Mouse (Mus musculus) embryonic facial prominence, embryonic 12.5 days (tissue): ENCODE data around the gene Rpl9-ps6. TPM values are rescaled to one million over a fixed set of nuclear protein-coding genes. Genes with fewer than 3 reads are reported as not detected.
"Not testable (repeated sequence)": the region's sequence is repeated elsewhere in the genome, so short reads cannot be mapped to it uniquely, and the experiment has no call there.

Source experiments
- ATAC-seq: fragments of 200-750 bp; cut with Nextera tagmentation; 2 replicates; pipeline ENCODE4 v1.8.0; 2017; ENCODE audit not compliant: insufficient number of reproducible peaks, insufficient read depth, low FRiP score, low TSS enrichment
- H3K27ac ChIP-seq: fragments of 300-500 bp; sonication (generic); 2 replicates; pipeline ENCODE4 v1.5.1; 2016; ENCODE audit warnings: mild to moderate bottlenecking
- H3K27me3 ChIP-seq: fragments of 300-500 bp; sonication (generic); 2 replicates; pipeline ENCODE4 v1.6.1; 2016; ENCODE audit warnings: mild to moderate bottlenecking, moderate library complexity
- H3K36me3 ChIP-seq: fragments of 300-500 bp; sonication (generic); 2 replicates; pipeline ENCODE4 v1.6.1; 2016; ENCODE audit warnings: mild to moderate bottlenecking
- H3K4me1 ChIP-seq: fragments of 300-500 bp; sonication (generic); 2 replicates; pipeline ENCODE4 v1.6.1; 2016
- H3K4me2 ChIP-seq: fragments of 300-500 bp; sonication (generic); replicated peaks from 2 replicates; pipeline ENCODE4 v1.6.1; 2016; ENCODE audit warnings: mild to moderate bottlenecking, moderate library complexity
- H3K4me3 ChIP-seq: fragments of 300-500 bp; sonication (generic); 2 replicates; pipeline ENCODE4 v1.5.1; 2016; ENCODE audit warnings: mild to moderate bottlenecking
- H3K9ac ChIP-seq: fragments of 300-500 bp; sonication (generic); 2 replicates; pipeline ENCODE4 v1.6.1; 2016; ENCODE audit warnings: mild to moderate bottlenecking, moderate library complexity
- H3K9me3 ChIP-seq: fragments of 300-500 bp; sonication (generic); 2 replicates; pipeline ENCODE4 v1.6.1; 2016; ENCODE audit warnings: mild to moderate bottlenecking, moderate library complexity
- WGBS: fragments of 180-500 bp; shearing (Covaris S2); methylation state at CpG from one replicate; pipeline ENCODE4 v1.1.7; 2016; 5-methylcytosine and 5-hydroxymethylcytosine counted together
- polyA plus RNA-seq: library from polyadenylated mRNA; unstranded; fragments of >200 nt; fragmentation: Nextera tagmentation; extraction: Ambion mirVana; gene quantifications from 2 replicates; pipeline ENCODE4 v1.2.1, GENCODE M21; 2016

The Rpl9-ps6 gene
- polyA plus RNA-seq, 1 experiment from 2014 or later: 82.6 TPM

GRCm38 (mm10) chr19:32480791-32481442 lies 14.5 kb upstream of the Rpl9-ps6 start:
- Histone ChIP-seq H3K27me3 (no peaks in the 10 kb centered on the region), H3K9me3 (no peaks in the 10 kb centered on the region), H3K4me2 (no peak overlapping the region), H3K36me3 (no peaks in the 10 kb centered on the region), H3K4me3 (no peak overlapping the region), H3K27ac (no peak overlapping the region), H3K4me1 (peaks cover 5% of the 10 kb centered on the region; the same call in 1 of the 2 replicates), H3K9ac (no peak overlapping the region)
- 83% methylated on average over 8 of the region's 8 CpGs for WGBS
- no peak for ATAC-seq

GRCm38 (mm10) chr19:32480255-32480654 lies 13.9 kb upstream of the Rpl9-ps6 start:
- ATAC-seq: no peak
- no peak overlapping the region for H3K27ac ChIP-seq
- peaks cover 5% of the 10 kb centered on the region; the same call in 1 of the 2 replicates for H3K4me1 ChIP-seq
- H3K9ac ChIP-seq: no peak overlapping the region
- no peaks in the 10 kb centered on the region for H3K27me3 ChIP-seq
- H3K4me2 ChIP-seq: no peak overlapping the region
- H3K36me3 ChIP-seq: no peaks in the 10 kb centered on the region
- H3K9me3 ChIP-seq: no peaks in the 10 kb centered on the region
- no peak overlapping the region for H3K4me3 ChIP-seq
- 86% methylated on average over 5 of the region's 5 CpGs for WGBS

GRCm38 (mm10) chr19:32476712-32477052 lies 10.3 kb upstream of the Rpl9-ps6 start:
- no peaks in the 10 kb centered on the region for H3K4me1 ChIP-seq
- no peaks in the 10 kb centered on the region for H3K27me3 ChIP-seq

GRCm38 (mm10) chr19:32476016-32476711 lies 9.8 kb upstream of the Rpl9-ps6 start:
- no peaks in the 10 kb centered on the region for H3K36me3 ChIP-seq
- H3K4me2 ChIP-seq: no peak overlapping the region
- H3K9ac ChIP-seq: no peak overlapping the region
- H3K27me3 ChIP-seq: no peaks in the 10 kb centered on the region
- ATAC-seq: no peak
- no peaks in the 10 kb centered on the region for H3K4me1 ChIP-seq
- H3K27ac ChIP-seq: no peak overlapping the region
- no peaks in the 10 kb centered on the region for H3K9me3 ChIP-seq
- WGBS: 80% methylated on average over 12 of the region's 12 CpGs
- H3K4me3 ChIP-seq: no peak overlapping the region

More at GRCm38 (mm10) chr19:32476712-32477052, 10.3 kb upstream of the Rpl9-ps6 start:
- WGBS: 83% methylated on average over 4 of the region's 4 CpGs
- Histone ChIP-seq H3K4me2 (no peak overlapping the region), H3K9me3 (no peaks in the 10 kb centered on the region), H3K27ac (no peak overlapping the region), H3K36me3 (no peaks in the 10 kb centered on the region), H3K4me3 (no peak overlapping the region), H3K9ac (no peak overlapping the region)
- no peak for ATAC-seq

GRCm38 (mm10) chr19:32470570-32471263 lies 4.3 kb upstream of the Rpl9-ps6 start:
- no peak overlapping the region for H3K27ac ChIP-seq
- no peaks in the 10 kb centered on the region for H3K9me3 ChIP-seq
- H3K4me2 ChIP-seq: no peak overlapping the region
- 86% methylated on average over 13 of the region's 13 CpGs for WGBS
- no peak overlapping the region for H3K9ac ChIP-seq
- ATAC-seq: peak; percentile 60; the same call in 1 of the 2 replicates
- no peak overlapping the region for H3K4me3 ChIP-seq
- H3K4me1 ChIP-seq: no peaks in the 10 kb centered on the region
- H3K36me3 ChIP-seq: no peaks in the 10 kb centered on the region
- H3K27me3 ChIP-seq: no peaks in the 10 kb centered on the region

GRCm38 (mm10) chr19:32470059-32470497 lies 3.7 kb upstream of the Rpl9-ps6 start:
- no peaks in the 10 kb centered on the region for H3K36me3 ChIP-seq
- H3K27me3 ChIP-seq: no peaks in the 10 kb centered on the region
- H3K9ac ChIP-seq: no peak overlapping the region
- H3K4me1 ChIP-seq: no peaks in the 10 kb centered on the region
- no peak overlapping the region for H3K27ac ChIP-seq
- ATAC-seq: no peak
- WGBS: 23% methylated on average over 6 of the region's 6 CpGs
- H3K4me2 ChIP-seq: no peak overlapping the region
- H3K9me3 ChIP-seq: no peaks in the 10 kb centered on the region
- no peak overlapping the region for H3K4me3 ChIP-seq

GRCm38 (mm10) chr19:32467325-32467724 lies 947 bp upstream of the Rpl9-ps6 start:
- Histone ChIP-seq H3K36me3 (no peaks in the 10 kb centered on the region), H3K9ac (no peak overlapping the region), H3K4me2 (no peak overlapping the region), H3K4me3 (no peak overlapping the region), H3K9me3 (no peaks in the 10 kb centered on the region), H3K4me1 (no peaks in the 10 kb centered on the region), H3K27me3 (no peaks in the 10 kb centered on the region), H3K27ac (no peak overlapping the region)
- no peak for ATAC-seq
- 88% methylated on average over 5 of the region's 5 CpGs for WGBS

GRCm38 (mm10) chr19:32465228-32465627 lies 1.1 kb downstream of the Rpl9-ps6 start:
- Histone ChIP-seq H3K36me3 (no peaks in the 10 kb centered on the region), H3K27ac (no peak overlapping the region), H3K27me3 (no peaks in the 10 kb centered on the region), H3K9ac (no peak overlapping the region), H3K9me3 (no peaks in the 10 kb centered on the region), H3K4me1 (no peaks in the 10 kb centered on the region), H3K4me3 (no peak overlapping the region), H3K4me2 (no peak overlapping the region)
- 78% methylated on average over 4 of the region's 4 CpGs for WGBS
- no peak for ATAC-seq

- Histone ChIP-seq H3K27ac (no peak overlapping the region), H3K4me2 (no peak overlapping the region), H3K27me3 (no peaks in the 10 kb centered on the region), H3K4me1 (no peaks in the 10 kb centered on the region), H3K9me3 (peaks cover 4% of the 10 kb centered on the region; the same call in 1 of the 2 replicates), H3K36me3 (no peaks in the 10 kb centered on the region), H3K4me3 (no peak overlapping the region), H3K9ac (no peak overlapping the region)
- WGBS: 95% methylated on average over 6 of the region's 6 CpGs
- ATAC-seq: no peak
Observed at GRCm38 (mm10) chr19:32463037-32463436, 3.3 kb downstream of the Rpl9-ps6 start.

GRCm38 (mm10) chr19:32457631-32458030 lies 8.7 kb downstream of the Rpl9-ps6 start:
- H3K36me3 ChIP-seq, ATAC-seq, H3K9ac ChIP-seq, H3K27me3 ChIP-seq, H3K4me3 ChIP-seq, H3K4me2 ChIP-seq, H3K27ac ChIP-seq, H3K4me1 ChIP-seq, H3K9me3 ChIP-seq: not testable (repeated sequence)
- 88% methylated on average over 8 of the region's 8 CpGs for WGBS

- 85% methylated on average over 2 of the region's 2 CpGs for WGBS
- no peak overlapping the region for H3K9ac ChIP-seq
- no peak overlapping the region for H3K4me2 ChIP-seq
- H3K27ac ChIP-seq: no peak overlapping the region
- no peaks in the 10 kb centered on the region for H3K36me3 ChIP-seq
- no peak overlapping the region for H3K4me3 ChIP-seq
- H3K4me1 ChIP-seq: no peaks in the 10 kb centered on the region
- ATAC-seq: no peak
- peaks cover 4% of the 10 kb centered on the region; the same call in 1 of the 2 replicates for H3K9me3 ChIP-seq
- H3K27me3 ChIP-seq: no peaks in the 10 kb centered on the region
Observed at GRCm38 (mm10) chr19:32456744-32457143, 9.6 kb downstream of the Rpl9-ps6 start.

- ATAC-seq: no peak
- H3K9me3 ChIP-seq: peaks cover 7% of the 10 kb centered on the region; the same call in 1 of the 2 replicates
- no peaks in the 10 kb centered on the region for H3K36me3 ChIP-seq
- no peak overlapping the region for H3K9ac ChIP-seq
- no peak overlapping the region for H3K27ac ChIP-seq
- 76% methylated on average over 4 of the region's 4 CpGs for WGBS
- H3K27me3 ChIP-seq: no peaks in the 10 kb centered on the region
- no peak overlapping the region for H3K4me3 ChIP-seq
- H3K4me1 ChIP-seq: no peaks in the 10 kb centered on the region
- no peak overlapping the region for H3K4me2 ChIP-seq
Observed at GRCm38 (mm10) chr19:32452231-32452630, 14.1 kb downstream of the Rpl9-ps6 start.
